Mouse (Mus musculus) hindbrain, embryonic 11.5 days (tissue): ENCODE results near the gene Supt5. TPM values are rescaled to one million over a fixed set of nuclear protein-coding genes. Genes with fewer than 3 reads are reported as not detected.

Source experiments
- ATAC-seq: fragments of 200-750 bp; cut with Nextera tagmentation; 2 replicates; pipeline ENCODE4 v1.8.0; 2017; ENCODE audit warnings: mild to moderate bottlenecking, moderate TSS enrichment, moderate library complexity; ENCODE audit not compliant: low FRiP score
- DNase-seq: peaks from one replicate; pipeline ENCODE4 v3.0.0-alpha.2; 2015; ENCODE audit warnings: low spot score
- H3K27ac ChIP-seq: fragments of 300-500 bp; sonication (generic); 2 replicates; pipeline ENCODE4 v1.5.1; 2014; ENCODE audit warnings: mild to moderate bottlenecking, low read depth, low read length
- H3K27me3 ChIP-seq: fragments of 300-500 bp; sonication (generic); 2 replicates; pipeline ENCODE4 v1.6.1; 2014; ENCODE audit warnings: mild to moderate bottlenecking, low read length, moderate library complexity, mixed read lengths; ENCODE audit not compliant: control insufficient read depth, insufficient read depth
- H3K36me3 ChIP-seq: fragments of 300-500 bp; sonication (generic); 2 replicates; pipeline ENCODE4 v1.6.1; 2014; ENCODE audit warnings: mild to moderate bottlenecking, low read length, moderate library complexity, mixed read lengths; ENCODE audit not compliant: control insufficient read depth, insufficient read depth
- H3K4me1 ChIP-seq: fragments of 300-500 bp; sonication (generic); replicated peaks from 2 replicates; pipeline ENCODE4 v1.6.1; 2014; ENCODE audit warnings: low read length, mixed read lengths; ENCODE audit not compliant: control insufficient read depth, insufficient read depth
- H3K4me2 ChIP-seq: fragments of 300-500 bp; sonication (generic); replicated peaks from 2 replicates; pipeline ENCODE4 v1.6.1; 2014; ENCODE audit warnings: mild to moderate bottlenecking, low read depth, low read length
- H3K4me3 ChIP-seq: fragments of 300-500 bp; sonication (generic); 2 replicates; pipeline ENCODE4 v1.5.1; 2014; ENCODE audit warnings: low read depth, low read length
- H3K9ac ChIP-seq: fragments of 300-500 bp; sonication (generic); 2 replicates; pipeline ENCODE4 v1.6.1; 2014; ENCODE audit warnings: low read depth, low read length
- H3K9me3 ChIP-seq: fragments of 300-500 bp; sonication (generic); 2 replicates; pipeline ENCODE4 v1.6.1; 2016; ENCODE audit warnings: low read length; ENCODE audit not compliant: control insufficient read depth
- WGBS: fragments of 180-500 bp; shearing (Covaris S2); extraction: QIAGEN DNeasy Blood & Tissue Kit; methylation state at CpG from one replicate; pipeline ENCODE4 v1.1.7; 2014; 5-methylcytosine and 5-hydroxymethylcytosine counted together
- polyA plus RNA-seq: library from polyadenylated mRNA; unstranded; fragments of >200 nt; fragmentation: Nextera tagmentation; extraction: Ambion mirVana; gene quantifications from 2 replicates; pipeline ENCODE4 v1.2.1, GENCODE M21; 2014

Gene Supt5
- polyA plus RNA-seq, 1 experiment from 2014 or later, result 68.0 TPM

DNA sequence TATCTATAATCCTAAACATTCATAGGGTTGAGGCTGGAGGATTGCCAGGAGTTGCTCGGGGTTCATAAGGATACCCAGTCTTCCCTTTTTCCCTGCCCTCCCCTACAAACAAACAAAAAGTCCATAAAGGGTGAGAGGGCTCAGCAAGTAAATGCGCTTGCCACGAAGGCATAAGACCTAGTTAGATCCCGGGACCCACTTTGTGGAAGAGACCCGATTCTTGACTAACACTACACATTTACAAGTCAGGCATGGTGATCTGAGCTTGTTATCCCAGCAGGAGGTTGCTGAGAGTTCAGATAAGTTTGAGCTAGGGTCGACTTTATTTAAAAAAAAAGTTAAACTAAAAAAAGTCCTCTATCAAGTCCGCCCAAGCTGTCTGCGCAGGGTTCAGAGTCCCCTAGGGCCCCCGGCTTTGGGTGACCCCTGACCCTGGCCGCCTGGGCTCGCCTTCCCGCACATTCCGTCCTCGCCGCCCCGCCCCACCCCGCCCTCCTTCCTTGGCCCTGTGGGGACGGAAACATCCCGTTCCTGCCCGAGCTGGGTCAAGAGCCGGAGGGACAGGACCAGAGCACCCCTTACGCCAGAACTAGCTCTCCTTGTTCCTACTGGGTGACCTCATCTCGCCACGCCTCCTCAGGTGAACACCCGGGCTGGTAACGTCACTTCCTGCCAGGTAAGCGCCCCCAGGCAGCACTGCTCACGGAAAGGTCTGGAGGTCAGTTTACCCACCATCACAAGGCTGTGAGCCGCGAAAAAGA lies 37.6 kb upstream of the Supt5 start:
- Histone ChIP-seq H3K4me2 (peak overlapping the region; percentile 67), H3K4me1 (peaks cover 3% of the 10 kb centered on the region), H3K9me3 (no peaks in the 10 kb centered on the region), H3K27me3 (no peaks in the 10 kb centered on the region), H3K27ac (peak overlapping the region; percentile 89), H3K36me3 (no peaks in the 10 kb centered on the region), H3K9ac (peak overlapping the region; percentile 66), H3K4me3 (peak overlapping the region; percentile 31)
- WGBS, result 5% methylated on average over 26 of the region's 30 CpGs
- ATAC-seq (no peak), DNase-seq (no peak)

DNA sequence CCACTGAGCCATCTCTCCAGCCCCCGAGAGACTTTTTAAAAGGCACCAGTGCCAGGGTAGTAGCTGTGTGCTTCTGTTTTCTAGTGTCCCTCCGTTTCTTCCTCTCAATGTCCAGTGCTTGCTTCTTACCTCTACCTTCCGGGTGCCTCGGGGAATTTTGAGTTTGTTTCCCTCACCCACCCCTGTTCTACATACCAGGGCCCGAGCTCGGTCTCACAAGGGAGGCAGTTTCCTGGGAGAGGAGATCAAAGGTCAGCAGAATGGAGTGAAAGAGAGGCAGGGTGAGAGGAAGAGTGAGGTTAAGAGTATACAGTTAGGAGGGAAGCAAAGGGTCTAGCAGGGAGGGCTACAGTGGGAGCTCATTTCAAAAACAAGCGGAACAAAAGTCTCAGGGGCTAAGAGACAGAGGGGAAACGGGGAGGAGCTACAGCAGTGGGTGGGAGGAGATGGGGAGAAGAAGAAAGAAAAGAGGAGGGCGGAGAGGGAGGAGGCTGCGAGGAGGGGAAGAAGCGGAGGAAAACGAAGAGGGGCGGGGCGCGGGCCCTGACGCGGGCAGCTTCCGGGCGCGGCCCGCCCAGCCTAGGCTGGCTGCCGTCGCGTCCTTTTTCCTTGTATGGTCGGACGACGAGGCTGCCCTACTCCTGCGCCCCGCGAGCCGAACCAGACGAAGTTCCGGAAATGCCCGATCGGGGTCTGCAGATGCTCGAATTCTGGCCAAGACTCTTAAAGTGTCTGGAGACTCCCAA lies 36.8 kb upstream of the Supt5 start:
- 3% methylated on average over 35 of the region's 36 CpGs for WGBS
- H3K4me2 ChIP-seq, result peak overlapping the region; percentile 67
- peak; percentile 34 for ATAC-seq
- H3K9ac ChIP-seq, result peak overlapping the region; percentile 66
- H3K27ac ChIP-seq, result peak overlapping the region; percentile 89
- no peaks in the 10 kb centered on the region; the same call in 1 of the 2 replicates for H3K4me1 ChIP-seq
- H3K9me3 ChIP-seq, result no peaks in the 10 kb centered on the region
- no peaks in the 10 kb centered on the region for H3K36me3 ChIP-seq
- H3K27me3 ChIP-seq, result no peaks in the 10 kb centered on the region
- H3K4me3 ChIP-seq, result peak overlapping the region; percentile 31
- peak; percentile 90 for DNase-seq

DNA sequence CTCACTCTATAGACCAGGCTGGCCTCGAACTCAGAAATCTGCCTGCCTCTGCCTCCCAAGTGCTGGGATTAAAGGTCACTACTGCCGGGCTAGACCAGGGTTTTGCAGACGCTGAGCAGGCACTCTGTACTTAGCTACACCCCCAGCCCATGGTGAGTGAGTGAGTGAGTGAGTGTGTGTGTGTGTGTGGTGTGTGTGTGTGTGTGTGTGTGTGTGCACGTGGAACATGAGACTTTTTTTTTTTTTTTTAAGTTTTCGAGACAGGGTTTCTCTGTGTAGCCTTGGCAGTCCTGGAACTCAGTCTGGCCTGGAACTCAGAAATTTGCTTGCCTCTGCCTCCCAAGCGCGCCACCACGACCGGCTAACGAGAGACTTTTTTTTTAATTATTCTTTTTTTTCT lies 36.1 kb upstream of the Supt5 start:
- Histone ChIP-seq H3K36me3 (no peaks in the 10 kb centered on the region), H3K4me2 (no peak overlapping the region), H3K9me3 (no peaks in the 10 kb centered on the region), H3K9ac (no peak overlapping the region), H3K27me3 (no peaks in the 10 kb centered on the region), H3K4me1 (no peaks in the 10 kb centered on the region; the same call in 1 of the 2 replicates), H3K4me3 (no peak overlapping the region), H3K27ac (no peak overlapping the region)
- DNase-seq (no peak), ATAC-seq (no peak)
- 85% methylated on average over 9 of the region's 10 CpGs for WGBS

DNA sequence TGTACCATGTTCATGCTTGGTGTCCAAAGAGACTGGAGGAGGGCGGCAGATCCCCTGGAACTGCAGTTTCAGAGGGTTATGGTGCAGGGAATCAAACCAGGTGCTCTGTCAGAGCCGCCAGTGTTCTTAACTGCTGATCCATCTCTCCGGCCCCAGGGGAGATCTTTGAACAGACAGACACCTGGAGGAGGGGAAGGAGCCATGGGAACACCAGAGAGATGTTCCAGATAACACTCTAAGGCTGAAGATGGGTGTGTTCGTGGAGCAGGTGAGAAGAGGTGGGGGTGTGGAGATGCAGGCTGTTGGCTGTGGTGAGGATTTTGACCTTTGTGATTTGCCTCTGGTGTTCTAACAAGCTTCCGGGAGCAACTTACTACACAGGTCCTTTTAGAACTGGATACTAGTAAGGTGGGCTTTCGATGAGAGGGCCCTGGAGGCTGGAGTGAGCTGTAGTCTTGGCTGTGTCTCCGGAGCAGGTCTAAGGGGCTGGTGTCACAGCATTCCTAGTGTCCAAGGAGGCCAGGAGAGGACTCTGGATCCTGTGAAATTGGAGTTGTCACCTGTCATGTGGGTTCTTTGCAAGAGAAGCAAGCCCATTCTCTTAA lies 35.4 kb upstream of the Supt5 start:
- H3K4me3 ChIP-seq, result no peak overlapping the region
- ATAC-seq, result no peak
- H3K27ac ChIP-seq, result no peak overlapping the region
- no peaks in the 10 kb centered on the region for H3K36me3 ChIP-seq
- no peaks in the 10 kb centered on the region for H3K27me3 ChIP-seq
- H3K9ac ChIP-seq, result no peak overlapping the region
- H3K4me2 ChIP-seq, result no peak overlapping the region
- H3K9me3 ChIP-seq, result no peaks in the 10 kb centered on the region
- 83% methylated on average over 7 of the region's 7 CpGs for WGBS
- DNase-seq, result no peak
- no peaks in the 10 kb centered on the region; the same call in 1 of the 2 replicates for H3K4me1 ChIP-seq

DNA sequence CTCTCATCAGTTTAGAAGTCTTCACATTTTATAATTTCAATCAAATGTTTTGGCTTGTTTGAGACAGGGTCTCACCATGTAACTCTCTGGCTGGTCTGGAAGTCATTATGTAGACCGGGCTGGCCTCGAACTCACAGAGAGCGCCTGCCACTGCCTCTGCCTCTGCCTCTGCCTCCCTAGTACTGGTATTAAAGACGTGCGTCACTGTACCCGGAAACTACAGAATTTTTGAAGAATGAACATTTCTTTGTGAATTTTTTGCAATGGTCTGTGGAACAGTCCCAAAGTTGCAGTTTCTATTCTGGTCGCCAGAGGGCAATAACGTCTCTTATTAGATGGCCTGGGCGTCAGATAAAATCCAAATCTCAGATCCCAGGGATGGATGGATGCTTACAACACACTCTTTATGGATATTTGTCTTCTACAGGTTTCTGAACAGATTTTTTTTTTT lies 34.6 kb upstream of the Supt5 start:
- H3K36me3 ChIP-seq, result 0 out of 2 replicates have a peak, but pooled peaks cover 4% of the 10 kb centered on the region
- H3K27me3 ChIP-seq, result no peaks in the 10 kb centered on the region
- DNase-seq, result peak; percentile 90
- no peaks in the 10 kb centered on the region for H3K9me3 ChIP-seq
- H3K4me1 ChIP-seq, result no peaks in the 10 kb centered on the region
- peak overlapping the region; percentile 42; the same call in 1 of the 2 replicates for H3K9ac ChIP-seq
- peak; percentile 18; the same call in 1 of the 2 replicates for ATAC-seq
- peak overlapping the region; percentile 93 for H3K27ac ChIP-seq
- peak overlapping the region; percentile 25; the same call in 1 of the 2 replicates for H3K4me2 ChIP-seq
- 1% methylated on average over 9 of the region's 9 CpGs for WGBS
- H3K4me3 ChIP-seq, result peak overlapping the region; percentile 90

DNA sequence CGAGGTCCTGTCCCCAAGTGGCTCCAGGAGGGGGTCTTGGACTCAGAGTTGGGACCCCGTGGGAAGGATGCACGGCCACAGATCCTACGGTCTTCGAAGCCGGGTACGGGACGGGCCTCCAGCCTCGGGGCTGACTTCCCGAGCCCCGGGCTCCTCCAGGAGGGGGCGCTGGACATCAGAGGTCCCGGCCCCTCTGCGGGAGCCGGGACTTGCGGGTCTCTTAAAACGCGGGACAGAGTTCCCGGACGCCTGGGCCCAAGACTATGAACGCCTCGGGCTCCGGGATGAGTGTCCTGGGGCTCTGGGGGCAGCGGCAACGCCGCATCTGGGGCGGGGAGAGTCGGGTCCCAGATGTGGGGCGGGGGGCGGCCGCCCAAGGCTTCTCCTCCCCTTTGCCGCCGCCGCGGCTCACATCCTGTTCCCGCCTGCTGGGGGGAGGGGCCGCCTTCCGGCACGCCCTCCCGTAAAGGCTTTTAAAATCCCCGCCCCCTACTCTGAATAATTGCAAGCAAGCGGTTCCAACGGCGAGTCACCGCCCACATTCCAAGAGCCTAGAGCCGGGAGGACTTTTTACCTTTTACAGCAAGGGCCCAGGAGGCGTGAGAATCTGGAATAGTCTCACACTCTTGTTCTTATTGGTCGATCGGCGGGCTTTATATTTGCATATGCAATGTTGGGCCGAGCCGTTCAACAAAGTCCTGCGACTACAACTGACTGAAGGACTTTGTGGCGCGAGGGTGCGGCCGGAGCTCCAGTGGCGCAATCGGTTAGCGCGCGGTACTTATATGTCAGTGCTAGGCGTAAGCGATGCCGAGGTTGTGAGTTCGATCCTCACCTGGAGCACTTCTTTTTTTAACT lies 33.9 kb upstream of the Supt5 start, which contains the start of gene Plekhg2:
TSS of gene Plekhg2 (minus strand) at position 349 of the 858 bp plus-strand sequence.
- DNase-seq, result peak; percentile 98
- H3K27me3 ChIP-seq, result no peaks in the 10 kb centered on the region
- no peaks in the 10 kb centered on the region for H3K4me1 ChIP-seq
- WGBS, result under 1% methylated on average over 63 of the region's 66 CpGs
- H3K9me3 ChIP-seq, result no peaks in the 10 kb centered on the region
- peak within 1 kb of the TSS; percentile 90 for H3K4me3 ChIP-seq
- H3K27ac ChIP-seq, result peak within 1 kb of the TSS; percentile 93
- peak within 1 kb of the TSS; percentile 89 for H3K4me2 ChIP-seq
- ATAC-seq, result peak; percentile 82
- H3K36me3 ChIP-seq, result peaks cover 7% of the 10 kb centered on the region; the same call in 1 of the 2 replicates
- peak within 1 kb of the TSS; percentile 91 for H3K9ac ChIP-seq

DNA sequence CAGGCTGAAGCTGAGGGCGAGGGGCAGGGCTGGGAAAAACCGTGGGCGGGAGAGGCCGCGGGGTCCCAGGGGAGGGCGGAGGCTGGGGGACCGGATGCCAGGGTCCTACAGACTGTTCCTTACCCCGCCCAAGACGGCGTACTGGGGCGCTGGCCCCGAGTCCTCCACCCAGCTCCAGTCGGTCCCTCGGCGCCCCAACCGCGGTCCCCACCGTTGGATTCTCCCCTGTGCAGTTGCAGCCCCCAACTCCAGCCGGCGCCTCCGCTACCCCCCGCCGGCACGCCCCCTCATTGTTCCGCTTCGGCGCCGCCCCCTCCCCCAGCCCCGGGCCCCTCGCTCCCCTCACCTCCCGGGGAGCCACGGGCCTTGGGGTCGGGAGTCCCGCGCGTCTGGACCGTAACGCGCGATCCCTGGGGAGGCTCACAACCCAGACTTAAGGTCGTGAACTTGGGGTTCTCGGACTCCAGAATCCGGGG lies 33.0 kb upstream of the Supt5 start:
- Histone ChIP-seq H3K9me3 (no peaks in the 10 kb centered on the region), H3K27ac (peak overlapping the region; percentile 93), H3K9ac (peak overlapping the region; percentile 91), H3K4me3 (peak overlapping the region; percentile 90), H3K36me3 (peaks cover 7% of the 10 kb centered on the region; the same call in 1 of the 2 replicates), H3K4me2 (peak overlapping the region; percentile 89), H3K27me3 (no peaks in the 10 kb centered on the region), H3K4me1 (no peaks in the 10 kb centered on the region)
- under 1% methylated on average over 39 of the region's 43 CpGs for WGBS
- DNase-seq (peak; percentile 66), ATAC-seq (peak; percentile 18)
